Mouse (Mus musculus) telencephalon, adult 2 months (tissue): ENCODE results near the gene Gzf1.

Experiments used
- DNase-seq: peaks from one replicate; pipeline ENCODE4 v3.0.0-alpha.2; 2011; ENCODE audit warnings: low read depth, low spot score

The Gzf1 gene

GRCm38 (mm10) chr2:148706409-148707201 lies 25.8 kb downstream of the Gzf1 start:
- DNase-seq: no peak

GRCm38 (mm10) chr2:148707202-148707530 lies 26.3 kb downstream of the Gzf1 start:
- DNase-seq: no peak

DNA sequence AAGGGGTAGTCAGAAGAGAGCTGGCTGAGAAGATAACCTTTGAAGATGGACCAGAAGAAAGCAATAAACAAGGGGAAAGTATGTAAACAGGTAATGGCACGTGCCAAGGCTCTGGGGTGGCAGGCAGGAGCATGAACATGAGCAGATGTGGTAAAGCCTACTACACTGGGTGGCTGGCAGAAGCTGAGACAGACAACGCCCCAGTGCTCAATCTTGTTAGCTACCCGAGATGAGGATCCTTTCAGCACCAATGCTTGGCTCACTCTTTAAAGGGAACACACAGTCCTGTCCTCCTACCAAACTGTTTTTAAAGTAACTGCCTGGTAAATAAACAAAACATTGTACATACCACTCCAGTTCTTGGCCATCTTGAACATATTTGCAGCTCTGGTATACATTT lies 31.5 kb downstream of the Gzf1 start:
- DNase-seq: no peak

- DNase-seq: no peak
Observed at GRCm38 (mm10) chr2:148717072-148717471, 36.2 kb downstream of the Gzf1 start.

GRCm38 (mm10) chr2:148719271-148719995 lies 38.6 kb downstream of the Gzf1 start:
- DNase-seq: no peak

GRCm38 (mm10) chr2:148731614-148732326 lies 50.9 kb downstream of the Gzf1 start:
- no peak for DNase-seq

DNA sequence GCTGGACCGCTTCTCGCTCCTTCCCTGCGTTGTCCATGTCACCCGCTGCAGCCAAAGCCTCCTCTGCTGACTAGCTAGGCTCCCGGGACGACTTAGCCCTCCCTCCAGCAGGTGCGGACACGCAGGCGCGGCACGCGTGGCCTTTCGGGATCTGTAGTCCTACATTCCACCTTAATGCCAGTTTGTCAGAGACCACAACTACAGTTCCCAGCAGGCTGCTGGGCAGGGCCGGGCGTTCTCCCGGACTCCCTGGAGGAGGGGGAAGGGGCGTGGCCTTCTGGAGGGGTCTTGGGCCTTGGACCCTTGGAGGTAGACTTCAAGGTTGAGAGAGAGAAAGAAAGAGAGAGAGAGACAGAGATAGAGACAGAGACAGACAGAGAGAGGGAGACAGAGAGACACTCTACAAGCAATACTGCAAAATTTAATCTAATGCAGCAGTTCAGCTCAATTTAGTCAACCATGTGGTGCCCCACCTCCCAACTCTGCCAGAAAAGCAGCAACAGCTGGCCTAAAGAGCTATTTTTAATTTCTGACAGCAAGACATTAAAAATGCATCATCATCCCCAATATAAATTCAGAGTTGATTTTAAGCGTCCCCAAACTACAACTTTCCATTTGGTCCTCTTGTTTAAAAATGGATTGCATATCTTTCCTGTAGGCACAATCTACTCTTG lies 51.6 kb downstream of the Gzf1 start, which contains the start of gene Napb:
Gene Napb, minus strand, starts transcription at position 141 of the 674 bp plus-strand sequence.
- peak; percentile 97 for DNase-seq
